13 mouse cellular contexts compared by ENCODE assay signal in genomic region chr4:40812891-40813290, GRCm38 (mm10). TPM values are rescaled to one million over a fixed set of nuclear protein-coding genes. Genes with fewer than 3 reads are reported as not detected.
A peak's percentile ranks its signal among the peaks of the same experiment; 100 is the strongest.
DNase-seq lines count a peak whose midpoint lies in the region.
"Had no signal": no experiment of that assay in that cellular context is flagged by ENCODE, and none has a peak within 500 bp of the region (broad histone marks: within the 10 kb centered on the region; RNA-seq: fewer than 3 reads in every experiment).

No protein-coding gene starts in this region.

- peak; percentile 22 for DNase-seq in layer of hippocampus, adult 11-12 months (ENCODE audit: low spot score)
- DNase-seq in layer of hippocampus, postnatal 25 days (ENCODE audit: extremely low spot score in 1 of 2, low spot score in 1 of 2), result no peak
- peak; percentile 25 for DNase-seq in layer of hippocampus, adult 9-10 months (ENCODE audit: low spot score)
- DNase-seq in layer of hippocampus, postnatal 10 days (ENCODE audit: low spot score in 2 of 2), result no peak
- no peak for DNase-seq in right cerebral cortex, postnatal 36 days (ENCODE audit: low spot score in 2 of 2)
- DNase-seq: adrenal gland, adult 2 months; adrenal gland, postnatal 10 days; adrenal gland, postnatal 25 days; cerebellum, adult 11-12 months; cerebellum, adult 2 months; cerebellum, adult 9-10 months; cerebellum, postnatal 10 days; cerebellum, postnatal 25 days had no signal

RNA-seq across cellular contexts. Expression of gene B4galt1, which starts 40.9 kb away (rescaled TPM):
- total RNA-seq in layer of hippocampus, postnatal 25 days (2021), result 1 to 10 TPM; 6.7 to 8.3 TPM
- 1 to 10 TPM; 6.5 to 7.0 TPM for total RNA-seq in layer of hippocampus, postnatal 10 days (2021)

RNA-seq across cellular contexts. Expression of gene Smu1, which starts 55.2 kb away (rescaled TPM):
- 10 to 100 TPM; 45.3 to 52.6 TPM for total RNA-seq in layer of hippocampus, postnatal 25 days (2021)
- total RNA-seq in layer of hippocampus, postnatal 10 days (2021), result 10 to 100 TPM; 42.8 to 47.7 TPM

Comparison
In these comparisons a context has a peak if more than half of its experiments do, and no peak if none do; other contexts are left out.
1. DNase-seq: peak in layer of hippocampus, adult 11-12 months (single experiment) and layer of hippocampus, adult 9-10 months (single experiment); none in layer of hippocampus, postnatal 25 days (0 of 2), layer of hippocampus, postnatal 10 days (0 of 2) and right cerebral cortex, postnatal 36 days (0 of 2).